In genomic region chr1:86358229-86358905, GRCm38 (mm10) we compare ENCODE assay signal across 8 mouse cellular contexts. TPM values are rescaled to one million over a fixed set of nuclear protein-coding genes. Genes with fewer than 3 reads are reported as not detected.
DNase-seq lines count a peak whose midpoint lies in the region; ATAC-seq and TF ChIP-seq lines count a peak whose summit lies in the region.

No protein-coding gene starts in this region.

- peak overlapping the region; percentile 92 for H3K9ac ChIP-seq in kidney, postnatal 0 days (ENCODE audit: low read depth, low read length)
- H3K9ac ChIP-seq in embryonic facial prominence, embryonic 12.5 days: peak overlapping the region; percentile 94
- peak overlapping the region; percentile 91 for H3K9ac ChIP-seq in hindbrain, embryonic 16.5 days (ENCODE audit: low read depth, low read length)

- WGBS in kidney, postnatal 0 days: under 1% methylated on average over 41 of the region's 41 CpGs
- under 1% methylated on average over 41 of the region's 41 CpGs for WGBS in embryonic facial prominence, embryonic 12.5 days
- under 1% methylated on average over 38 of the region's 41 CpGs for WGBS in hindbrain, embryonic 16.5 days

- H3K27me3 ChIP-seq in kidney, postnatal 0 days (ENCODE audit: insufficient read depth, low read length): no peaks in the 10 kb centered on the region
- no peaks in the 10 kb centered on the region for H3K27me3 ChIP-seq in embryonic facial prominence, embryonic 12.5 days
- no peaks in the 10 kb centered on the region for H3K27me3 ChIP-seq in hindbrain, embryonic 16.5 days (replicated peaks; ENCODE audit: control insufficient read depth, insufficient read depth, low read length)

- peak overlapping the region; percentile 99 for H3K27ac ChIP-seq in kidney, postnatal 0 days
- H3K27ac ChIP-seq in embryonic facial prominence, embryonic 12.5 days: peak overlapping the region; percentile 99
- peak overlapping the region; percentile 99 for H3K27ac ChIP-seq in hindbrain, embryonic 16.5 days (ENCODE audit: low read depth, low read length)

- DNase-seq in kidney, postnatal 0 days (ENCODE audit: low spot score): no peak
- DNase-seq in kidney, postnatal 25 days: no peak
- DNase-seq in spleen, postnatal 36 days (ENCODE audit: low spot score in 2 of 2): no peak
- no peak for DNase-seq in testis, postnatal 14 days (ENCODE audit: low spot score)

- ATAC-seq in kidney, postnatal 0 days (replicated peaks; ENCODE audit: low FRiP score, low read depth): no peak
- no peak; the same call in none of the 2 replicates for ATAC-seq in embryonic facial prominence, embryonic 12.5 days (ENCODE audit: insufficient number of reproducible peaks, insufficient read depth, low FRiP score, low TSS enrichment)
- peak; percentile 51 for ATAC-seq in hindbrain, embryonic 16.5 days
- peak; percentile 9 for ATAC-seq in monocyte, adult 5-6 weeks (replicated peaks; ENCODE audit: insufficient number of reproducible peaks, low FRiP score, low TSS enrichment, poor library complexity, severe bottlenecking)
- ATAC-seq in megakaryocyte progenitor cell, adult 5-6 weeks (replicated peaks; ENCODE audit: poor library complexity): no peak

- no peaks in the 10 kb centered on the region; the same call in 1 of the 2 replicates for H3K4me1 ChIP-seq in kidney, postnatal 0 days (replicated peaks; ENCODE audit: insufficient read depth, low read length)
- peaks cover 23% of the 10 kb centered on the region for H3K4me1 ChIP-seq in embryonic facial prominence, embryonic 12.5 days
- H3K4me1 ChIP-seq in hindbrain, embryonic 16.5 days (ENCODE audit: control insufficient read depth, insufficient read depth, low read depth, low read length): peaks cover 21% of the 10 kb centered on the region

- TF ChIP-seq CTCF in kidney, postnatal 0 days (IDR thresholded peaks at IDR 0.05; ENCODE audit: low read depth): no peak

- H3K36me3 ChIP-seq in kidney, postnatal 0 days (ENCODE audit: insufficient read depth, low read length): peaks cover 37% of the 10 kb centered on the region
- peaks cover 41% of the 10 kb centered on the region for H3K36me3 ChIP-seq in embryonic facial prominence, embryonic 12.5 days
- H3K36me3 ChIP-seq in hindbrain, embryonic 16.5 days (ENCODE audit: control insufficient read depth, insufficient read depth, low read length): peaks cover 34% of the 10 kb centered on the region

- peak overlapping the region; percentile 84 for H3K4me2 ChIP-seq in kidney, postnatal 0 days (ENCODE audit: low read length)
- peak overlapping the region; percentile 74 for H3K4me2 ChIP-seq in embryonic facial prominence, embryonic 12.5 days (replicated peaks)
- H3K4me2 ChIP-seq in hindbrain, embryonic 16.5 days (ENCODE audit: low read length): peak overlapping the region; percentile 78

- no peaks in the 10 kb centered on the region for H3K9me3 ChIP-seq in kidney, postnatal 0 days (replicated peaks; ENCODE audit: low read length)
- H3K9me3 ChIP-seq in embryonic facial prominence, embryonic 12.5 days: no peaks in the 10 kb centered on the region
- no peaks in the 10 kb centered on the region for H3K9me3 ChIP-seq in hindbrain, embryonic 16.5 days (ENCODE audit: control insufficient read depth, low read length)

- peak overlapping the region; percentile 78 for H3K4me3 ChIP-seq in kidney, postnatal 0 days (replicated peaks; ENCODE audit: low read depth, low read length)
- peak overlapping the region; percentile 90 for H3K4me3 ChIP-seq in embryonic facial prominence, embryonic 12.5 days
- peak overlapping the region; percentile 82 for H3K4me3 ChIP-seq in hindbrain, embryonic 16.5 days (ENCODE audit: low read length)

RNA-seq across cellular contexts. Expression of gene Ncl, which starts 0.8 kb away (rescaled TPM):
- polyA plus RNA-seq in kidney, postnatal 0 days (2015; fragmentation: Nextera tagmentation; extraction: Ambion mirVana): 295 and 332 TPM in 2 replicates
- polyA plus RNA-seq in embryonic facial prominence, embryonic 12.5 days (2016; fragmentation: Nextera tagmentation; extraction: Ambion mirVana): 414 and 475 TPM in 2 replicates
- 205 and 214 TPM in 2 replicates for polyA plus RNA-seq in hindbrain, embryonic 16.5 days (2015; fragmentation: Nextera tagmentation; extraction: Ambion mirVana)
- 271 to 340 TPM (median 288 TPM) in 3 replicates for total RNA-seq in monocyte, adult 5-6 weeks (2017)
- total RNA-seq in megakaryocyte progenitor cell, adult 5-6 weeks (2015): 728 and 799 TPM in 2 replicates
- total RNA-seq in megakaryocyte progenitor cell, adult 5-6 weeks (2017): 665 and 1,023 TPM in 2 replicates

RNA-seq across cellular contexts. Expression of gene B3gnt7, which starts 55.7 kb away (rescaled TPM):
- 10.3 and 10.8 TPM in 2 replicates for polyA plus RNA-seq in kidney, postnatal 0 days (2015; fragmentation: Nextera tagmentation; extraction: Ambion mirVana)
- polyA plus RNA-seq in embryonic facial prominence, embryonic 12.5 days (2016; fragmentation: Nextera tagmentation; extraction: Ambion mirVana): 6.1 and 6.6 TPM in 2 replicates
- 9.9 and 10.6 TPM in 2 replicates for polyA plus RNA-seq in hindbrain, embryonic 16.5 days (2015; fragmentation: Nextera tagmentation; extraction: Ambion mirVana)
- 1.9 to 10.4 TPM (median 2.5 TPM) in 3 replicates for total RNA-seq in monocyte, adult 5-6 weeks (2017)
- total RNA-seq in megakaryocyte progenitor cell, adult 5-6 weeks (2015): 0.90 and 1.1 TPM in 2 replicates
- total RNA-seq in megakaryocyte progenitor cell, adult 5-6 weeks (2017): 0.47 and 0.83 TPM in 2 replicates

Comparison
In these comparisons a context has a peak if more than half of its experiments do, and no peak if none do; other contexts are left out.
1. ATAC-seq: peak in hindbrain, embryonic 16.5 days (single experiment) and monocyte, adult 5-6 weeks (single experiment); none in kidney, postnatal 0 days (single experiment), embryonic facial prominence, embryonic 12.5 days (single experiment) and megakaryocyte progenitor cell, adult 5-6 weeks (single experiment).
2. Peak in every context shown above with its lines, with median percentiles within 50 percentile points of each other: H3K27ac ChIP-seq, H3K4me2 ChIP-seq, H3K4me3 ChIP-seq and H3K9ac ChIP-seq.